8 mouse cellular contexts compared by ENCODE assay signal in the genomic region with DNA sequence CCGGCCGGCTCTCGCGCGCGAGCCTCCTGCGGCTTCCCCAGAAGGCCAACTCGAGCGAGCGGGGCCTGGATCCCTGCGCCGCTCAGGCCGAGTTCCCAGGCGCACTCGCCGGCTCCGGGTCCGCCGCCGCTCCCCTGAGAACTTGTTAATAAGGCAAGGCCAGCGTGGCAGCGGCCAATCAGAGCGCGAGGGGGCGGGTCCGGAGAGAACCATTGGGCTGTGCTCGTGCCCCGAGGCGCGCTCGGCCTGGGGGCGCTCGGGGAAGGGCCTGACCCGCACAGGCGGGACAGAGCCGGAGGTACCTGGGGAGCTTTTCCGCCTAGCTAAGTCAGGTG. TPM values are rescaled to one million over a fixed set of nuclear protein-coding genes. Genes with fewer than 3 reads are reported as not detected.
DNase-seq lines count a peak whose midpoint lies in the region; ATAC-seq and TF ChIP-seq lines count a peak whose summit lies in the region.

A gene (minus strand): TSS at position 123 of the 335 bp plus-strand sequence.

- no peak within 1 kb of the TSS for H3K27ac ChIP-seq in forebrain, embryonic 15.5 days (replicated peaks)
- no peak within 1 kb of the TSS for H3K27ac ChIP-seq in lung, embryonic 14.5 days (ENCODE audit: low read depth)

- peak within 1 kb of the TSS; percentile 11; the same call in 1 of the 2 replicates for H3K9ac ChIP-seq in forebrain, embryonic 15.5 days (replicated peaks)
- peak within 1 kb of the TSS; percentile 35 for H3K9ac ChIP-seq in lung, embryonic 14.5 days

- intact Hi-C loops in heart, postnatal 36 days (cut with DNase I) = loop anchor here (5.0 to 10.0 kb wide), 2 partner anchors 213 to 730 kb away; a partner anchor contains a TSS

- H3K4me1 ChIP-seq in forebrain, embryonic 15.5 days = peaks cover 42% of the 10 kb centered on the region
- no peaks in the 10 kb centered on the region for H3K4me1 ChIP-seq in lung, embryonic 14.5 days (ENCODE audit: insufficient read depth)

- TF ChIP-seq CTCF in lung, embryonic 14.5 days (IDR thresholded peaks at IDR 0.05; ENCODE audit: low read depth) = no peak

- peak within 1 kb of the TSS; percentile 52 for H3K4me2 ChIP-seq in forebrain, embryonic 15.5 days (replicated peaks)
- H3K4me2 ChIP-seq in lung, embryonic 14.5 days = peak within 1 kb of the TSS; percentile 87

- H3K4me3 ChIP-seq in forebrain, embryonic 15.5 days = peak within 1 kb of the TSS; percentile 38
- peak within 1 kb of the TSS; percentile 44 for H3K4me3 ChIP-seq in lung, embryonic 14.5 days (ENCODE audit: low read depth, low read length)

- peak; percentile 90 for DNase-seq in ES-CJ7 (ENCODE audit: low read depth, low spot score)
- peak; percentile 15 for DNase-seq in c-Kit-positive CD71-positive TER-119-negative erythroid progenitor cells, embryonic 14.5 days (ENCODE audit: low read depth)
- peak; percentile 89 for DNase-seq in heart, postnatal 36 days
- peak; percentile 30 to 61 for DNase-seq in layer of hippocampus, adult 18-20 months (ENCODE audit: low spot score in 2 of 2)
- DNase-seq in lung, embryonic 14.5 days = peak; percentile 92
- DNase-seq in ovary, postnatal 10 days (ENCODE audit: low spot score) = peak; percentile 60
- DNase-seq in urinary bladder, postnatal 36 days (ENCODE audit: low spot score in 2 of 2) = peak; percentile 78 to 84

- peaks cover 94% of the 10 kb centered on the region for H3K27me3 ChIP-seq in forebrain, embryonic 15.5 days
- peaks cover 100% of the 10 kb centered on the region for H3K27me3 ChIP-seq in lung, embryonic 14.5 days (ENCODE audit: insufficient read depth, low read length)

- WGBS in forebrain, embryonic 15.5 days = under 1% methylated on average over 37 of the region's 37 CpGs
- under 1% methylated on average over 37 of the region's 37 CpGs for WGBS in lung, embryonic 14.5 days

- H3K36me3 ChIP-seq in forebrain, embryonic 15.5 days = no peaks in the 10 kb centered on the region
- no peaks in the 10 kb centered on the region for H3K36me3 ChIP-seq in lung, embryonic 14.5 days (ENCODE audit: insufficient read depth)

- 0 out of 2 replicates have a peak, but pooled peaks cover under 1% of the 10 kb centered on the region for H3K9me3 ChIP-seq in forebrain, embryonic 15.5 days
- H3K9me3 ChIP-seq in lung, embryonic 14.5 days (ENCODE audit: low read depth, low read length) = no peaks in the 10 kb centered on the region

- ATAC-seq in forebrain, embryonic 15.5 days (replicated peaks) = peak; percentile 72
- peak; percentile 89 for ATAC-seq in lung, embryonic 14.5 days (ENCODE audit: insufficient read depth)

RNA-seq across cellular contexts. Expression of the gene that starts here (rescaled TPM):
- polyA plus RNA-seq in forebrain, embryonic 15.5 days (2015; fragmentation: Nextera tagmentation; extraction: Ambion mirVana) = 13.7 and 20.7 TPM in 2 replicates
- total RNA-seq in heart, postnatal 36 days (2021) = 1 to 10 TPM; 3.7 to 4.3 TPM
- 1 to 10 TPM; 4.9 to 6.3 TPM for total RNA-seq in layer of hippocampus, adult 18-20 months (2021)
- 2.9 and 3.1 TPM in 2 replicates for polyA plus RNA-seq in lung, embryonic 14.5 days (2014; fragmentation: Nextera tagmentation; extraction: Ambion mirVana)

Comparison
In these comparisons a context has a peak if more than half of its experiments do, and no peak if none do; other contexts are left out.
1. DNase-seq: peak in every context shown above with its lines; median percentile 92 in lung, embryonic 14.5 days; 90 in ES-CJ7; 89 in heart, postnatal 36 days; 81 in urinary bladder, postnatal 36 days; 60 in ovary, postnatal 10 days; 46 in layer of hippocampus, adult 18-20 months; 15 in c-Kit-positive CD71-positive TER-119-negative erythroid progenitor cells, embryonic 14.5 days.